Mouse (Mus musculus): ENCODE data around the gene Prok1. TPM values are rescaled to one million over a fixed set of nuclear protein-coding genes. Genes with fewer than 3 reads are reported as not detected.

Prok1 gene
- polyA plus RNA-seq, 1 experiment from 2014 or later: 0.08 TPM

- Histone ChIP-seq H3K4me2 (replicated peaks) (no peak overlapping the region), H3K4me1 (no peaks in the 10 kb centered on the region), H3K36me3 (no peaks in the 10 kb centered on the region), H3K9me3 (no peaks in the 10 kb centered on the region), H3K27ac (no peak overlapping the region), H3K27me3 (no peaks in the 10 kb centered on the region), H3K9ac (no peak overlapping the region), H3K4me3 (no peak overlapping the region)
- 53% methylated on average over 7 of the region's 7 CpGs for WGBS
- no peak for ATAC-seq (ENCODE audit: low FRiP score, low read depth)
Observed at GRCm38 (mm10) chr3:107207625-107208253, 31.8 kb downstream of the Prok1 start.

- 47% methylated on average over 4 of the region's 4 CpGs for WGBS
- Histone ChIP-seq H3K4me1 (no peaks in the 10 kb centered on the region), H3K27me3 (no peaks in the 10 kb centered on the region), H3K4me2 (replicated peaks) (no peak overlapping the region), H3K4me3 (no peak overlapping the region), H3K36me3 (no peaks in the 10 kb centered on the region), H3K9ac (no peak overlapping the region), H3K9me3 (no peaks in the 10 kb centered on the region), H3K27ac (no peak overlapping the region)
- no peak for ATAC-seq (ENCODE audit: low FRiP score, low read depth)
Observed at GRCm38 (mm10) chr3:107206490-107207150, 32.9 kb downstream of the Prok1 start.

GRCm38 (mm10) chr3:107205994-107206393 is 33.5 kb downstream of the Prok1 start:
- H3K36me3 ChIP-seq: no peaks in the 10 kb centered on the region
- no peak for ATAC-seq (ENCODE audit: low FRiP score, low read depth)
- no peaks in the 10 kb centered on the region for H3K9me3 ChIP-seq
- WGBS: 11% methylated on average over 4 of the region's 4 CpGs
- no peaks in the 10 kb centered on the region for H3K4me1 ChIP-seq
- no peak overlapping the region for H3K4me2 ChIP-seq (replicated peaks)
- H3K4me3 ChIP-seq: no peak overlapping the region
- no peak overlapping the region for H3K9ac ChIP-seq
- H3K27me3 ChIP-seq: no peaks in the 10 kb centered on the region
- H3K27ac ChIP-seq: no peak overlapping the region

- no peaks in the 10 kb centered on the region for H3K36me3 ChIP-seq
- H3K4me3 ChIP-seq: no peak overlapping the region
- ATAC-seq (ENCODE audit: low FRiP score, low read depth): no peak
- H3K27ac ChIP-seq: no peak overlapping the region
- no peak overlapping the region for H3K9ac ChIP-seq
- H3K27me3 ChIP-seq: no peaks in the 10 kb centered on the region
- no peak overlapping the region for H3K4me2 ChIP-seq (replicated peaks)
- H3K4me1 ChIP-seq: no peaks in the 10 kb centered on the region
- no peaks in the 10 kb centered on the region for H3K9me3 ChIP-seq
Observed at GRCm38 (mm10) chr3:107205170-107205569, 34.3 kb downstream of the Prok1 start.

GRCm38 (mm10) chr3:107204413-107204812 is 35.1 kb downstream of the Prok1 start:
- no peak for ATAC-seq (ENCODE audit: low FRiP score, low read depth)
- Histone ChIP-seq H3K9ac (no peak overlapping the region), H3K27ac (no peak overlapping the region), H3K9me3 (no peaks in the 10 kb centered on the region), H3K36me3 (no peaks in the 10 kb centered on the region), H3K27me3 (no peaks in the 10 kb centered on the region), H3K4me2 (replicated peaks) (no peak overlapping the region), H3K4me1 (no peaks in the 10 kb centered on the region), H3K4me3 (no peak overlapping the region)
- WGBS: 84% methylated on average over 3 of the region's 3 CpGs

- H3K9ac ChIP-seq: no peak overlapping the region
- no peak overlapping the region for H3K27ac ChIP-seq
- no peaks in the 10 kb centered on the region for H3K9me3 ChIP-seq
- no peak for ATAC-seq (ENCODE audit: low FRiP score, low read depth)
- H3K4me1 ChIP-seq: no peaks in the 10 kb centered on the region
- WGBS: 39% methylated on average over 9 of the region's 9 CpGs
- no peak overlapping the region for H3K4me3 ChIP-seq
- no peak overlapping the region for H3K4me2 ChIP-seq (replicated peaks)
- no peaks in the 10 kb centered on the region for H3K36me3 ChIP-seq
- H3K27me3 ChIP-seq: no peaks in the 10 kb centered on the region
Observed at GRCm38 (mm10) chr3:107201310-107202180, 38.0 kb downstream of the Prok1 start.

- ATAC-seq (ENCODE audit: low FRiP score, low read depth): no peak
- H3K27ac ChIP-seq: no peak overlapping the region
- no peak overlapping the region for H3K9ac ChIP-seq
- H3K36me3 ChIP-seq: no peaks in the 10 kb centered on the region
- H3K4me2 ChIP-seq (replicated peaks): no peak overlapping the region
- no peaks in the 10 kb centered on the region for H3K9me3 ChIP-seq
- H3K27me3 ChIP-seq: no peaks in the 10 kb centered on the region
- 42% methylated on average over 6 of the region's 6 CpGs for WGBS
- no peak overlapping the region for H3K4me3 ChIP-seq
- H3K4me1 ChIP-seq: no peaks in the 10 kb centered on the region
Observed at GRCm38 (mm10) chr3:107188226-107188899, 51.1 kb downstream of the Prok1 start.

GRCm38 (mm10) chr3:107187022-107187421 is 52.5 kb downstream of the Prok1 start:
- no peak overlapping the region for H3K4me3 ChIP-seq
- no peak overlapping the region for H3K27ac ChIP-seq
- no peaks in the 10 kb centered on the region for H3K27me3 ChIP-seq
- no peaks in the 10 kb centered on the region for H3K4me1 ChIP-seq
- WGBS: 77% methylated on average over 4 of the region's 4 CpGs
- H3K9ac ChIP-seq: no peak overlapping the region
- ATAC-seq (ENCODE audit: low FRiP score, low read depth): no peak
- H3K36me3 ChIP-seq: no peaks in the 10 kb centered on the region
- no peak overlapping the region for H3K4me2 ChIP-seq (replicated peaks)
- H3K9me3 ChIP-seq: no peaks in the 10 kb centered on the region

GRCm38 (mm10) chr3:107185597-107185996 is 53.9 kb downstream of the Prok1 start:
- WGBS: 73% methylated on average over 3 of the region's 3 CpGs
- H3K27ac ChIP-seq: no peak overlapping the region
- H3K4me2 ChIP-seq (replicated peaks): no peak overlapping the region
- ATAC-seq (ENCODE audit: low FRiP score, low read depth): no peak
- no peak overlapping the region for H3K9ac ChIP-seq
- no peaks in the 10 kb centered on the region for H3K36me3 ChIP-seq
- H3K9me3 ChIP-seq: no peaks in the 10 kb centered on the region
- no peaks in the 10 kb centered on the region for H3K4me1 ChIP-seq
- no peaks in the 10 kb centered on the region for H3K27me3 ChIP-seq
- no peak overlapping the region for H3K4me3 ChIP-seq

GRCm38 (mm10) chr3:107183178-107183577 is 56.3 kb downstream of the Prok1 start:
- Histone ChIP-seq H3K4me3 (no peak overlapping the region), H3K9me3 (no peaks in the 10 kb centered on the region), H3K27ac (no peak overlapping the region), H3K9ac (no peak overlapping the region), H3K27me3 (no peaks in the 10 kb centered on the region), H3K4me1 (no peaks in the 10 kb centered on the region), H3K4me2 (replicated peaks) (no peak overlapping the region), H3K36me3 (no peaks in the 10 kb centered on the region)
- ATAC-seq (ENCODE audit: low FRiP score, low read depth): no peak
- WGBS: 78% methylated on average over 3 of the region's 3 CpGs
